Mouse (Mus musculus) forebrain, embryonic 13.5 days (tissue): Measurements from ENCODE around the gene Kiz. TPM values are rescaled to one million over a fixed set of nuclear protein-coding genes. Genes with fewer than 3 reads are reported as not detected.

Source experiments
- polyA plus RNA-seq: library from polyadenylated mRNA; unstranded; fragments of >200 nt; fragmentation: Nextera tagmentation; extraction: Ambion mirVana; gene quantifications from 2 replicates; pipeline ENCODE4 v1.2.1, GENCODE M21; 2015

The Kiz gene
- polyA plus RNA-seq, 1 experiment from 2014 or later, result 28.1 TPM

Other genes with a start within 250 kb of the Kiz start
- gene Xrn2, start 157.1 kb downstream of the Kiz start, polyA plus RNA-seq, result 86.8 and 95.3 TPM in 2 replicates
- gene Nkx2-4, start 229.6 kb downstream of the Kiz start, polyA plus RNA-seq, result 0.10 and 0.46 TPM in 2 replicates